Mouse (Mus musculus): ENCODE data around the gene Slco4a1.

Slco4a1 gene

GRCm38 (mm10) chr2:180455723-180456698 lies at the start of gene Slco4a1:
Slco4a1 (plus strand) TSS chr2:180456245.
- DNase-seq (ENCODE audit: low spot score) = peak; percentile 80

DNA sequence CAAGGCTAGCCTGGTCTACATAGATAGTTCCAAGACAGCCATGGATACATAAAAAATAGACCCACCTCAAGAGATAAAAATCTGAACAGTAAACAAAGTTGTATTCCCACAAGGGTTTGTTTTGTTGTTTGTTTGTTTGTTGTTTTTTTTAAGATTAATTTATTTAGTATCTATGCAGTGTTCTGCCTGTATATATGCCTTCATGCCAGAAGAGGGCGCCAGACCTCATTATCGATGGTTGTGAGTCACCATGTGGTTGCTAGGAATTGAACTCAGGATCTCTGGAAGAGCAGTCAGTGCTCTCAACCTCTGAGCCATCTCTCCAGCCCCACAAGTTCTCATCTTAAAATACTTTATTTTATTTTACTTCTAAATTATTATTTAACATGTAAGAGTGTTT lies 47.6 kb upstream of the Slco4a1 start:
- DNase-seq (ENCODE audit: low spot score) = no peak

GRCm38 (mm10) chr2:180410432-180410831 lies 45.6 kb upstream of the Slco4a1 start:
- DNase-seq (ENCODE audit: low spot score) = no peak

- no peak for DNase-seq (ENCODE audit: low spot score)
These were observed 45.0 kb upstream of the Slco4a1 start for GRCm38 (mm10) chr2:180411013-180411412.

- DNase-seq (ENCODE audit: low spot score) = no peak
These were observed 40.4 kb upstream of the Slco4a1 start for GRCm38 (mm10) chr2:180415627-180416026.

DNA sequence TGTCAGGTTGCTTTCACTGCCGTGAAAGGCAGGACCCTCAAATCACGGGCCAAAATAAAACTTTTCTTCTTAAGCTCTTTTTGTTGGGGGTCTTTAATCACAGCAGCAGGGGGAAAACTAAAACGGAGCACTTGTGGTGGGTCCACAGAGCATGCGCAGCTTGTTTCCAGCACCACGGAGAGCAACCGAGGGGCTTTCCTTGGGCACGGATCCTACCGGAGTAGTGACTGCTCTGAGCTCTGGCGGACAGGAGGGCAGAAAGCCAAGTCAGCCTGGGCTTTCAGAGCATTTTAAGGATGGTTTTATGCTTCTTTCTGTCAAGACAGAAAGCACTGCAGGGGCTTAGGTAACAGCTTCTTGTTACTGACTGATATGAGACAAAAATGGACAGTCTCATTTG lies 38.3 kb upstream of the Slco4a1 start:
- no peak for DNase-seq (ENCODE audit: low spot score)

DNA sequence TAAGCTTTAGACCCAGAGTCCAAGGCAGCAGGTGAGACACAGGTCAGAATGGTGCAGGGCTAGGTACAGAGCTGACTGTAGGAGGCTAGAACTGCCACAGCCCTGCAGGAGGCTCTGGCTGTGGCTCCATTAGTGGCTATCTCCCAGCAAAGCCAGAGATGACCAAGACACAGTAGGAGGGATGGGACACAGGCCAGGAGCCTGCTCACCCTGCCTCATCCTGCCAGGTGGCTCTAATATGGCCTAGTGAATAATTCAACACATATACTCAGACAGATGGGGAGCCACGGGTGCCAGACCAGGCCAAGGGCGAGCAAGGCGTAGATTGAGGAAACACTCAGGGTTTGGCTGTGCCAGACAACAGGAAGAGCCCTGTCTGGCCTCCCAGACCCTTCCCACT lies 35.4 kb upstream of the Slco4a1 start:
- no peak for DNase-seq (ENCODE audit: low spot score)

DNA sequence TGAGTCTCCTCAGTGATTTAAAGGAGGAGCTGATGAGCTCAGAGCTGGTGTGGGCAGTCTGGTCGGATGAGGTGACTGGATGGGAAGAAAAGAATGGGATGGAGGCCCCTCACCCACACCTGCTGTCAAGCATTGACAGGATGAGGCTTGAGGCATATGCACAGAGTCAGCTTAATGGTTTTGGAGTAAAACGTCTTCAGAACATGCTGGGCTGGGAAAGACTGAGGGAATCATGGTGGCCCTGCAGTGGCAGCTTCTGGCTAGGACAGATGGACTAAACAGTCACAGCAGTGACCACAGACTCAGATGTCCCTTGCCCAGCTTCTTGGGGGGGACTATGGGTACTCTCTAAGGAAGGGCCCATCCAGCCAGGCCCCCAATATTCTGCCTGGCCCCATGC lies 30.9 kb upstream of the Slco4a1 start:
- no peak for DNase-seq (ENCODE audit: low spot score)

DNA sequence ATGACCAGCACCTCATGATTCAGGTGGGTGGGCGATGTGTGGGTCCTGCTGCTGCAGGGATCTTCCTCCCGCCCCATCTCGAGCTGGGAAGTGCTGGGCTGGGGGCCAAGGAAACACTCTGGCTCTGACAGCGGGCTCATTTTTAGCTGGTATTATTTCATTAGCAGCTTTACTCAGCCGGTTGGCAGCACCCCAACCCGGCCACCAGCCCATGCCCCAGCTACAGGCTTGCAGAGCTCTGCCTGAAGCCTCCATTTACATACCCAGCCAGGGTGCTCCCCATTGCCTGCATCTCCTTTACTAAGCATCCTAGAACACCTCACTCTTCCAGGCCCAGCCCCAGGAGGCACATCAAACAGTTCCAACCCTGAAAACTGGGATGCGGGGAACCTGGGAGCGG lies 29.0 kb upstream of the Slco4a1 start:
- no peak for DNase-seq (ENCODE audit: low spot score)

- DNase-seq (ENCODE audit: low spot score) = no peak
These were observed 27.7 kb upstream of the Slco4a1 start for GRCm38 (mm10) chr2:180428331-180428730.

DNA sequence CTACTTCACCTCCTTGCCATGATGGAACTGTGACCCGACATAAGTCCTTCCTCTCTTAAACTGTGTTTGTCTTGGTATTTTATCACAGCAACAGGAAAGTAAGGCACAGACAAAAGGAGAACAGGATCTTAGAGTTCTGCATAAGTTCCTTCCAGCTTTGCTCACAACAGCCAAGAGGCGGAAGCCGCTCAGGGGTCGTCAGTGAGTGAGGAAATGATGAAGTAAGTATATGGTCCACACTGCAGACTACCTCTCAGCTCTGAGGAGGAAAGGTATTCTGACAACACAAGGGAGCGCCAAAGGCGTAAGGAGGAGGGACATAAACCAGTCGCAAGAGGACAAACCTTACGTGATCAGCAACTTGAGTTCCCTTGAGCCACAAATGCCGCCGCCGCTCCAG lies 25.4 kb upstream of the Slco4a1 start:
- no peak for DNase-seq (ENCODE audit: low spot score)

- peak; percentile 82 for DNase-seq (ENCODE audit: low spot score)
These were observed 23.9 kb upstream of the Slco4a1 start for GRCm38 (mm10) chr2:180432042-180432668.

DNA sequence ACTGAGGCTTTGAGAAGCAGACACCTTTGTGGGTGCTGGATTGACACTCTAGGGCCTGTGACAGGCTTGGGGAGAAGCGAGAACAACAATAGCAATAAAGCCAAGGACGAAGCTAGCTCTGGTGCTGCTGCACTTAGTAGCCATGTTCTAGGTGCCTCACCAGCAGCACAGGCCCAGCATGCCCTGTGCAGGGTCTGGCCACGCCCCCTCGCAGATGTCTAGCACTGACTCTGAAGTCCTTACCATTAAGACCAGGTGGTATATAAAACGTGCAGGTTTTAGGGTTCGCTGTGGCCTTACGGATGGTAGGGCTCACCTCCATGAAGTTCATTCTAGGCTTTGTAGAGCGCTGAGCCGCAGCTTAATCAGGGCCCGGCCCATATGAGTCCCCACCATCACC lies 23.3 kb upstream of the Slco4a1 start:
- DNase-seq (ENCODE audit: low spot score) = no peak

- DNase-seq (ENCODE audit: low spot score) = no peak
These were observed 22.7 kb upstream of the Slco4a1 start for GRCm38 (mm10) chr2:180433350-180433749.

DNA sequence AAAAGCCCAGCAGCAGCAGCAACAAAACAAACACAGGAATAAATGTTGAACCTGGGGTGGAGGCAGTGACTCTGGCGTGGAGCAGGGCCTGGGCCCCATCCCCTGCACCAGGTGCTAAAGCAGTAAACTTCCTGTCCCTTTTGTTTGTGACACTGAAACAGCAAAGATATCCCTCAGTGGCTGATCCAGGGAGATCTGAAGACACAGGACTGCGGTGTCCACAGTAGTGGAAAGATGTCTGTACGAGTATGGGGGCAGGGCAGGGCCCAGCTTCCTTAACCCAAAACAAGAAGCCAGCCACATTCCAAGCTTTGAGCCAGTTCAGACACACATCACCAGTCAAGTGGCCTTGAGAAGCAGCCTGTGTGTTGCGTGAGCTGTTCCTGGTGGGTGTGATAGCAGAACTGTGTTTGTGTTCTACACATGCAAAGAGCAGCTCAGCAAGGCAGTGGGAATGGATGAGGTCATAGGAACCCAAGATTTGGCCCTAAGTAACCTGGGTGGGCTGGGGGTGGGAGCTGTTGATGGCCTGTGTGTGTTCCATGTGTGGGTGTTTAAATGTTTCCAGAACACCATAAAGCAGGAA lies 20.6 kb upstream of the Slco4a1 start:
- no peak for DNase-seq (ENCODE audit: low spot score)

- DNase-seq (ENCODE audit: low spot score) = no peak
These were observed 18.7 kb upstream of the Slco4a1 start for GRCm38 (mm10) chr2:180437149-180437864.

- no peak for DNase-seq (ENCODE audit: low spot score)
These were observed 16.3 kb upstream of the Slco4a1 start for GRCm38 (mm10) chr2:180439791-180440190.

DNA sequence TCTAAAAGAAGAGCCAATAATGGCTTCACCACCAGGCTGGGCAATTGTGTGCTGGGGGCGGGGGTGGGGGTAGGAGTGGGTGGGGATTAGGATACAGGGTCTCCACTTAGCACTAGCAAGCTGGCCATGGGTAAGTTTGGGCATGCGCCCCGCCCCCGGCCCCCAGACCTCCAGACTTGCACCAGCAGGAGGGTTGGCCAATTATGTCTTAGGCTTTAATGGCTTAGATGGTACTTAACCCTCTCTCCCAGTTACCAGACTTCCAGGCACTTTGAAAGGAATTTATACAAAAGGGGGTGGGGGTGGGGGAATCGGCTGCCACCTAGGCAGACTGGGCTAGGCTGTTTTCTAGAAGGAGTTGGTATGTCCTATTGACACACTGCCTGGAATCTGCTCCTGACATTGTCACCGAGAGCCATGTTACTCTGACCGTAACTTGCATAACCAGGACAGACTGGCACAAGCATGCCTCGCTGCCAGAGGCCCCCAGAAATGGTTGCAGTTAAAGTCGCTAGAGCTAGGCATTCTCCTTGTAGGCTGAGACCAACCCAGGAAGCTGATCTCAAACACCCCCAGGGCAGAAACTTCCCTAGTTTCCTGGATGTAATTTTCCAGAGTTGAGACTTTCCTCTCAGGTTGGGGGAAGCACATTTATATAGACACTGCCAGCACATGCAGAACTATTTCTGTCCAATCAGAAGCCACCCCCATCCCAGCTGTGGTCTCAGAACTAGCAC lies 15.3 kb upstream of the Slco4a1 start:
- DNase-seq (ENCODE audit: low spot score) = no peak

- no peak for DNase-seq (ENCODE audit: low spot score)
These were observed 14.0 kb upstream of the Slco4a1 start for GRCm38 (mm10) chr2:180442061-180442460.

GRCm38 (mm10) chr2:180443861-180444260 lies 12.2 kb upstream of the Slco4a1 start:
- no peak for DNase-seq (ENCODE audit: low spot score)

- DNase-seq (ENCODE audit: low spot score) = no peak
These were observed 10.9 kb upstream of the Slco4a1 start for GRCm38 (mm10) chr2:180444957-180445785.

All from urinary bladder, postnatal 14 days (tissue).